Mouse (Mus musculus) forebrain, embryonic 16.5 days (tissue): ENCODE measurements around the gene F3. TPM values are rescaled to one million over a fixed set of nuclear protein-coding genes. Genes with fewer than 3 reads are reported as not detected.
A peak's percentile ranks its signal among the peaks of the same experiment; 100 is the strongest.

Source experiments
- ATAC-seq: fragments of 200-750 bp; cut with Nextera tagmentation; 2 replicates; pipeline ENCODE4 v1.8.0; 2017; ENCODE audit warnings: mild to moderate bottlenecking, moderate library complexity
- H3K27ac ChIP-seq: fragments of 300-500 bp; sonication (generic); 2 replicates; pipeline ENCODE4 v1.5.1; 2014; ENCODE audit warnings: low read length, control low read depth
- H3K27me3 ChIP-seq: fragments of 300-500 bp; sonication (generic); replicated peaks from 2 replicates; pipeline ENCODE4 v1.6.1; 2014; ENCODE audit warnings: low read length; ENCODE audit not compliant: control insufficient read depth, insufficient read depth
- H3K36me3 ChIP-seq: fragments of 300-500 bp; sonication (generic); 2 replicates; pipeline ENCODE4 v1.6.1; 2014; ENCODE audit not compliant: control insufficient read depth, insufficient read depth
- H3K4me1 ChIP-seq: fragments of 300-500 bp; sonication (generic); replicated peaks from 2 replicates; pipeline ENCODE4 v1.6.1; 2014; ENCODE audit warnings: low read length; ENCODE audit not compliant: control insufficient read depth, insufficient read depth
- H3K4me2 ChIP-seq: fragments of 300-500 bp; sonication (generic); 2 replicates; pipeline ENCODE4 v1.6.1; 2014; ENCODE audit warnings: mild to moderate bottlenecking, low read length, control low read depth
- H3K4me3 ChIP-seq: fragments of 300-500 bp; sonication (generic); replicated peaks from 2 replicates; pipeline ENCODE4 v1.5.1; 2014; ENCODE audit warnings: mild to moderate bottlenecking, low read length, control low read depth
- H3K9ac ChIP-seq: fragments of 300-500 bp; sonication (generic); replicated peaks from 2 replicates; pipeline ENCODE4 v1.6.1; 2014; ENCODE audit warnings: low read depth, low read length, control low read depth
- H3K9me3 ChIP-seq: fragments of 300-500 bp; sonication (generic); 2 replicates; pipeline ENCODE4 v1.6.1; 2016; ENCODE audit warnings: low read length; ENCODE audit not compliant: control insufficient read depth
- WGBS: fragments of 180-500 bp; shearing (Covaris S2); extraction: QIAGEN DNeasy Blood & Tissue Kit; methylation state at CpG from one replicate; pipeline ENCODE4 v1.1.7; 2014; 5-methylcytosine and 5-hydroxymethylcytosine counted together
- polyA plus RNA-seq: library from polyadenylated mRNA; unstranded; fragments of >200 nt; fragmentation: Nextera tagmentation; extraction: Ambion mirVana; gene quantifications from 2 replicates; pipeline ENCODE4 v1.2.1, GENCODE M21; 2015

The F3 gene
- polyA plus RNA-seq, 1 experiment from 2014 or later, result 9.5 TPM

- Histone ChIP-seq H3K4me1 (no peaks in the 10 kb centered on the region; the same call in 1 of the 2 replicates), H3K9ac (no peak overlapping the region), H3K4me2 (no peak overlapping the region), H3K36me3 (no peaks in the 10 kb centered on the region), H3K27me3 (no peaks in the 10 kb centered on the region), H3K9me3 (no peaks in the 10 kb centered on the region), H3K4me3 (no peak overlapping the region), H3K27ac (no peak overlapping the region)
- ATAC-seq, result no peak
These were observed 8.0 kb upstream of the F3 start for GRCm38 (mm10) chr3:121715336-121715735.

- no peaks in the 10 kb centered on the region for H3K36me3 ChIP-seq
- no peak for ATAC-seq
These were observed 7.4 kb upstream of the F3 start for GRCm38 (mm10) chr3:121715741-121716459.

GRCm38 (mm10) chr3:121716480-121716879 is 6.9 kb upstream of the F3 start:
- no peak for ATAC-seq
- Histone ChIP-seq H3K4me2 (no peak overlapping the region), H3K9me3 (no peaks in the 10 kb centered on the region), H3K27ac (no peak overlapping the region), H3K4me1 (peaks cover 5% of the 10 kb centered on the region), H3K36me3 (no peaks in the 10 kb centered on the region), H3K4me3 (no peak overlapping the region), H3K27me3 (no peaks in the 10 kb centered on the region), H3K9ac (no peak overlapping the region)
- WGBS, result 91% methylated on average over 5 of the region's 5 CpGs

More at GRCm38 (mm10) chr3:121715741-121716459, 7.4 kb upstream of the F3 start:
- Histone ChIP-seq H3K27me3 (no peaks in the 10 kb centered on the region), H3K27ac (no peak overlapping the region), H3K4me3 (no peak overlapping the region), H3K4me1 (no peaks in the 10 kb centered on the region; the same call in 1 of the 2 replicates), H3K9me3 (no peaks in the 10 kb centered on the region), H3K4me2 (no peak overlapping the region), H3K9ac (no peak overlapping the region)
- 72% methylated on average over 6 of the region's 6 CpGs for WGBS

- no peak overlapping the region for H3K27ac ChIP-seq
- no peaks in the 10 kb centered on the region for H3K36me3 ChIP-seq
- no peak overlapping the region for H3K4me2 ChIP-seq
- no peaks in the 10 kb centered on the region for H3K9me3 ChIP-seq
- ATAC-seq, result no peak
- H3K27me3 ChIP-seq, result no peaks in the 10 kb centered on the region
- no peak overlapping the region for H3K4me3 ChIP-seq
- peaks cover 19% of the 10 kb centered on the region for H3K4me1 ChIP-seq
- 80% methylated on average over 8 of the region's 8 CpGs for WGBS
- H3K9ac ChIP-seq, result no peak overlapping the region
These were observed 4.7 kb upstream of the F3 start for GRCm38 (mm10) chr3:121718679-121719078.

- no peak overlapping the region for H3K4me3 ChIP-seq
- H3K27ac ChIP-seq, result no peak overlapping the region
- H3K27me3 ChIP-seq, result no peaks in the 10 kb centered on the region
- peaks cover 27% of the 10 kb centered on the region for H3K4me1 ChIP-seq
- no peak overlapping the region for H3K4me2 ChIP-seq
- ATAC-seq, result no peak
- no peak overlapping the region for H3K9ac ChIP-seq
- no peaks in the 10 kb centered on the region for H3K36me3 ChIP-seq
- no peaks in the 10 kb centered on the region for H3K9me3 ChIP-seq
- 67% methylated on average over 3 of the region's 3 CpGs for WGBS
These were observed 3.6 kb upstream of the F3 start for GRCm38 (mm10) chr3:121719701-121720100.

- ATAC-seq, result no peak
- no peaks in the 10 kb centered on the region for H3K27me3 ChIP-seq
- 48% methylated on average over 14 of the region's 14 CpGs for WGBS
- H3K4me1 ChIP-seq, result peaks cover 34% of the 10 kb centered on the region
- no peaks in the 10 kb centered on the region for H3K9me3 ChIP-seq
- no peak overlapping the region for H3K4me3 ChIP-seq
- no peaks in the 10 kb centered on the region for H3K36me3 ChIP-seq
- H3K9ac ChIP-seq, result no peak overlapping the region
- no peak overlapping the region for H3K27ac ChIP-seq
- 0 out of 2 replicates have a peak overlapping the region, but pooled peaks have one; percentile 2 for H3K4me2 ChIP-seq
These were observed 2.3 kb upstream of the F3 start for GRCm38 (mm10) chr3:121720801-121721690.

- Histone ChIP-seq H3K4me2 (no peak overlapping the region), H3K27ac (no peak overlapping the region), H3K9ac (no peak overlapping the region), H3K9me3 (no peaks in the 10 kb centered on the region), H3K4me1 (peaks cover 34% of the 10 kb centered on the region), H3K4me3 (no peak overlapping the region), H3K36me3 (no peaks in the 10 kb centered on the region), H3K27me3 (no peaks in the 10 kb centered on the region)
- ATAC-seq, result 0 out of 2 replicates have a peak, but pooled peaks have one; percentile 5
- 62% methylated on average over 7 of the region's 7 CpGs for WGBS
These were observed 1.7 kb upstream of the F3 start for GRCm38 (mm10) chr3:121721691-121722070.

GRCm38 (mm10) chr3:121723968-121724524 is 709 bp downstream of the F3 start:
- peak; percentile 39 for ATAC-seq
- no peaks in the 10 kb centered on the region for H3K9me3 ChIP-seq
- H3K4me1 ChIP-seq, result peaks cover 34% of the 10 kb centered on the region
- H3K4me3 ChIP-seq, result peak overlapping the region; percentile 76
- H3K4me2 ChIP-seq, result peak overlapping the region; percentile 95
- no peaks in the 10 kb centered on the region for H3K36me3 ChIP-seq
- no peak overlapping the region for H3K27ac ChIP-seq
- WGBS, result 3% methylated on average over 20 of the region's 20 CpGs
- H3K27me3 ChIP-seq, result no peaks in the 10 kb centered on the region
- peak overlapping the region; percentile 77 for H3K9ac ChIP-seq

GRCm38 (mm10) chr3:121724553-121724952 is 1.2 kb downstream of the F3 start:
- no peaks in the 10 kb centered on the region for H3K9me3 ChIP-seq
- no peaks in the 10 kb centered on the region for H3K36me3 ChIP-seq
- 37% methylated on average over 12 of the region's 12 CpGs for WGBS
- no peaks in the 10 kb centered on the region for H3K27me3 ChIP-seq
- H3K9ac ChIP-seq, result no peak overlapping the region
- peak overlapping the region; percentile 95 for H3K4me2 ChIP-seq
- H3K27ac ChIP-seq, result no peak overlapping the region
- H3K4me1 ChIP-seq, result peaks cover 34% of the 10 kb centered on the region
- ATAC-seq, result no peak
- peak overlapping the region; percentile 76 for H3K4me3 ChIP-seq
